Mouse (Mus musculus): ENCODE measurements around the gene Pmf1.

GRCm38 (mm10) chr3:88398666-88399065, 11.5 kb downstream of the Pmf1 start:
- TF ChIP-seq MYOG (IDR thresholded peaks at IDR 0.05; ENCODE audit: control insufficient read depth, extremely low read depth, insufficient read length) (no peak), CTCF (IDR thresholded peaks at IDR 0.05; ENCODE audit: control insufficient read depth, insufficient read depth, insufficient read length) (no peak), MYOD1 (IDR thresholded peaks at IDR 0.05; ENCODE audit: control insufficient read depth, insufficient read length, low read depth) (no peak)
